Mouse (Mus musculus) thymus, adult 2 months (tissue): Measurements from ENCODE around the gene Gm17545. TPM values are rescaled to one million over a fixed set of nuclear protein-coding genes. Genes with fewer than 3 reads are reported as not detected.

Experiments
- DNase-seq: peaks from one replicate; pipeline ENCODE4 v3.0.0; 2021
- H3K27ac ChIP-seq: fragments of 200-500 bp; 2 replicates; pipeline ENCODE4 v1.5.1; 2012; ENCODE audit warnings: low read length, control low read depth; ENCODE audit not compliant: control insufficient read depth, insufficient read depth
- H3K27me3 ChIP-seq: fragments of 200-500 bp; 2 replicates; pipeline ENCODE4 v1.6.1; 2012; ENCODE audit warnings: mild to moderate bottlenecking, low read length, moderate library complexity, mixed read lengths; ENCODE audit not compliant: control insufficient read depth, insufficient read depth
- H3K36me3 ChIP-seq: fragments of 200-500 bp; 2 replicates; pipeline ENCODE4 v1.6.1; 2012; ENCODE audit warnings: mild to moderate bottlenecking, low read length, moderate library complexity; ENCODE audit not compliant: control insufficient read depth, insufficient read depth
- H3K4me1 ChIP-seq: fragments of 200-500 bp; replicated peaks from 2 replicates; pipeline ENCODE4 v1.6.1; 2012; ENCODE audit warnings: low read length; ENCODE audit not compliant: control insufficient read depth, insufficient read depth
- H3K4me3 ChIP-seq: fragments of 200-500 bp; 2 replicates; pipeline ENCODE4 v1.5.1; 2012; ENCODE audit warnings: mild to moderate bottlenecking, low read length, control low read depth, moderate library complexity; ENCODE audit not compliant: control insufficient read depth, insufficient read depth
- CTCF ChIP-seq: fragments of 200-500 bp; IDR thresholded peaks from 2 replicates; pipeline ENCODE4 v1.5.1; 2012; ENCODE audit warnings: mild to moderate bottlenecking, control low read depth, low read length, moderate library complexity, borderline replicate concordance; ENCODE audit not compliant: control insufficient read depth, poor library complexity, insufficient read depth; ENCODE audit errors: extremely low read depth
- POLR2A ChIP-seq: fragments of 200-500 bp; IDR thresholded peaks from 2 replicates; pipeline ENCODE4 v1.6.1; 2012; ENCODE audit warnings: mild to moderate bottlenecking, low read length, control low read depth, moderate library complexity; ENCODE audit not compliant: control insufficient read depth, poor library complexity, insufficient read depth; ENCODE audit errors: extremely low read depth
- WGBS: fragments of 180-500 bp; shearing (Covaris S2); methylation state at CpG from one replicate; pipeline ENCODE4 v1.1.7; 2018; 5-methylcytosine and 5-hydroxymethylcytosine counted together
- polyA plus RNA-seq: library from polyadenylated mRNA; depleted of rRNA; stranded (reverse); fragments of >200 nt; gene quantifications from 2 replicates; pipeline ENCODE4 v1.2.3, GENCODE M21; 2012; rRNA removed

Gene Gm17545
- polyA plus RNA-seq, 1 experiment, result not detected

- Histone ChIP-seq H3K4me3 (no peak overlapping the region), H3K27ac (no peak overlapping the region), H3K27me3 (no peaks in the 10 kb centered on the region), H3K4me1 (no peaks in the 10 kb centered on the region), H3K36me3 (no peaks in the 10 kb centered on the region)
- 92% methylated on average over 6 of the region's 6 CpGs for WGBS
- DNase-seq, result no peak
- TF ChIP-seq CTCF, result no peak
- TF ChIP-seq POLR2A, result no peak
These were observed 43.1 kb downstream of the Gm17545 start for GRCm38 (mm10) chr9:22497021-22497767.

- Histone ChIP-seq H3K27me3 (no peaks in the 10 kb centered on the region), H3K27ac (no peak overlapping the region), H3K4me1 (peaks cover 7% of the 10 kb centered on the region), H3K4me3 (no peak overlapping the region), H3K36me3 (no peaks in the 10 kb centered on the region)
- no peak for DNase-seq
- WGBS, result 87% methylated on average over 2 of the region's 2 CpGs
- TF ChIP-seq CTCF (no peak), POLR2A (no peak)
These were observed 48.9 kb downstream of the Gm17545 start for GRCm38 (mm10) chr9:22502972-22503371.

- Histone ChIP-seq H3K27me3 (no peaks in the 10 kb centered on the region), H3K27ac (no peak overlapping the region), H3K4me3 (no peak overlapping the region), H3K36me3 (no peaks in the 10 kb centered on the region), H3K4me1 (peaks cover 7% of the 10 kb centered on the region)
- no peak for TF ChIP-seq CTCF
- TF ChIP-seq POLR2A, result no peak
- no peak for DNase-seq
- WGBS, result 95% methylated on average over 5 of the region's 5 CpGs
These were observed 49.5 kb downstream of the Gm17545 start for GRCm38 (mm10) chr9:22503581-22503980.

GRCm38 (mm10) chr9:22505574-22505973, 51.5 kb downstream of the Gm17545 start:
- TF ChIP-seq POLR2A, result no peak
- TF ChIP-seq CTCF, result no peak
- Histone ChIP-seq H3K4me1 (peaks cover 7% of the 10 kb centered on the region), H3K27me3 (no peaks in the 10 kb centered on the region), H3K27ac (no peak overlapping the region), H3K36me3 (no peaks in the 10 kb centered on the region), H3K4me3 (no peak overlapping the region)
- 96% methylated on average over 2 of the region's 2 CpGs for WGBS
- no peak for DNase-seq

Other genes starting within 250 kb of the Gm17545 start
- gene Zfp809, start 228.6 kb upstream of the Gm17545 start, polyA plus RNA-seq, result 20.8 and 23.0 TPM in 2 replicates
- gene Zfp599, start 194.4 kb upstream of the Gm17545 start, polyA plus RNA-seq, result 0.62 and 0.88 TPM in 2 replicates
- gene Zfp810, start 146.6 kb upstream of the Gm17545 start, polyA plus RNA-seq, result 10.9 and 11.5 TPM in 2 replicates
- 11.1 and 11.2 TPM in 2 replicates for gene Anln, start 65.1 kb upstream of the Gm17545 start, polyA plus RNA-seq
- 1.9 and 2.1 TPM in 2 replicates for gene 9530077C05Rik, start 42.8 kb upstream of the Gm17545 start, polyA plus RNA-seq
- 124 and 176 TPM in 2 replicates for gene Rp9, start 15.5 kb downstream of the Gm17545 start, polyA plus RNA-seq
- 19.1 and 21.4 TPM in 2 replicates for gene Bbs9, start 21.4 kb downstream of the Gm17545 start, polyA plus RNA-seq